Mouse (Mus musculus) C2C12 (cell line): ENCODE results near the gene Slc46a3.

Source experiments
- CEBPB ChIP-seq: IDR thresholded peaks from one replicate; pipeline ENCODE4 v1.6.1; 2011; ENCODE audit warnings: low read depth, mild to moderate bottlenecking, control low read depth, moderate library complexity
- CTCF ChIP-seq: IDR thresholded peaks from one replicate; pipeline ENCODE4 v1.5.1; 2011; ENCODE audit not compliant: control insufficient read depth, insufficient read depth, insufficient read length
- MAX ChIP-seq: IDR thresholded peaks from one replicate; pipeline ENCODE4 v1.6.1; 2011; ENCODE audit warnings: mild to moderate bottlenecking, control low read depth
- MYOD1 ChIP-seq: IDR thresholded peaks from one replicate; pipeline ENCODE4 v1.6.1; 2011; ENCODE audit warnings: low read depth; ENCODE audit not compliant: control insufficient read depth, insufficient read length
- MYOG ChIP-seq: IDR thresholded peaks from one replicate; pipeline ENCODE4 v1.6.1; 2011; ENCODE audit not compliant: control insufficient read depth, insufficient read length; ENCODE audit errors: extremely low read depth
- USF1 ChIP-seq: IDR thresholded peaks from one replicate; pipeline ENCODE4 v1.6.1; 2011; ENCODE audit warnings: low read depth, mild to moderate bottlenecking, control low read depth, moderate library complexity

- no peak for TF ChIP-seq CTCF
- TF ChIP-seq MAX: no peak
- no peak for TF ChIP-seq USF1
- TF ChIP-seq CEBPB: no peak
- TF ChIP-seq MYOG: no peak
- TF ChIP-seq MYOD1: no peak
These were observed 7.6 kb upstream of the Slc46a3 start for GRCm38 (mm10) chr5:147902008-147902757.
